Mouse (Mus musculus) urinary bladder, postnatal 4 days (tissue): ENCODE results near the gene Rgma.

Experiments
- DNase-seq, 2 experiments: peaks; one replicate each; pipeline ENCODE4 v3.0.0; 2021 to 2022; ENCODE audit warnings: low spot score in 2 of 2

Rgma gene

DNA sequence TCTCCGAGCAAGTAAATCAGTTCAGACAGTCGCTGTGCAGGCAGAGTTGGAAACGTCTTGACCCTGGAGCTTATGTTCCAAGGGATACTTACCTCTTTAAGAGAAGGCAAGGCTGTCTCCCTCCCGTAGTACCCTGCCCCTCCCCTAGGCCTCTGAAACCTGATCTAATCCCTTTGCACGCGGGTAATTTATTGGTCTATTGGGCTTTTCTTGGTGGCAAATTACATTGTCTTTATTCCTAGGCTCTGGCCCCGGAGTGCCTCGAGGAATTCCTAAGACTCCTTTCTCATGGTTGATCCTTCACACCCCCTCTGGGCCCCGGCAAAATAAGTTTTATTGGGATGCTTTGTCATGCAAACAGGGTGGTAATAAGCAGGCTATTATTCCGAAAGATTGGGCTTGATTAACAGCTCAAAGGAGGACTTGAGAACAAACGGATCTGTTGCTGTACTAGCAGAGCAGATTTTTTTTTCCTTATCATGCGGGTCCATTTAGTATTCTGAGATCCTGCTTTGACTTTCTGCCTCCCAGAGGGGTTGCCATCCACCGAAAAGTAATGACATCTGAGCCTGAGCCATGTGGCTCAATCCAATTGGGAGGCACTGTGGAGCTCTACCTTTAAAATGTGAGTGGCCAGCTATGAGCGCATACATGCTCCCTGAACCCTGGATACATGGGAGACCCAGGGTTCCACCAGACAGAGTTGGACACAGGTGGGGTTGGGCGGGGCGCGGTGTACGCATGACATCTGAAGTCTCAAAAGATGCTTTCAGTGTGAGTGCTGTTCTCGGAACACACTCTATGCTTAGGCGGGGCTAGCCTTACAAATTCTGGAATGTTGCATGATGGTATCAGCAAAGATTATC is 25.0 kb downstream of the Rgma start:
- DNase-seq = no peak

DNA sequence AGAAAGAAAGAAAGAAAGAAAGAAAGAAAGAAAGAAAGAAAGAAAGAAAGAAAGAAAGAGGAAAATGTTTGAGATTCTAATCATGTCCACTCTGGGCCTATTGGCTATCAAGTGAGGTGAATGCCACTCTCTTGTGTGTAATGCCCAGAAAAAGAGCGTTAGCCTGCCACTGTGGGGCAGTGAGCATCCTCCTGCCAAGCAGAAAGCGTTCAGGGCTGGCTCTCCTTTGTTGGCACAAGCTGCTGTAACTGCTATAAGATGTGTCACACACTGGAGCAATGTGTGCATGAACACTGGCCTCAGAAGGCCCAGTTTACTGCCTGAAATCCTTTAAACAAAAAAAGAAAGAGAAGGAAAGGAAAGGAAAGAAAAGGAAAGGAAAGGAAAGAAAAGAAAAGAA is 26.8 kb downstream of the Rgma start:
- DNase-seq = no peak

DNA sequence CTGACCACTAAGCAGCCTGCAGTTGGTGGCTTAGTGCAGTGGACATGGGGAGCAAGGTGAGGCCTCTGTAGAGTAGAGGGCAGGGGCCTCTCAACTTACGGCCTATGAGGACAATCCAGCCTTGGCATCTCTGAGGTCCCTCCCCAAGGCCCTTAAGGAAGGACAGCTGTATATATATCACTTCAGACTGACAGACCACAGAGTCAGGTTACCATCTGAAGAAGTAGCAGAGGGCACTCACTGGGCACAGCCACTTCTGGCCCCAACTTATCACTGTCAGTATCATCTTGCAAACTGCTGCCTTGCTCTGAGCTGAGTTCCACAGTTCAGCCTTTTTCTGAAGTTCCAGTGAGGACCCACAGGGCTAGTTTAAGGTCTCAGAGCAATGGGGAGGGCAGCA is 27.4 kb downstream of the Rgma start:
- no peak for DNase-seq

DNA sequence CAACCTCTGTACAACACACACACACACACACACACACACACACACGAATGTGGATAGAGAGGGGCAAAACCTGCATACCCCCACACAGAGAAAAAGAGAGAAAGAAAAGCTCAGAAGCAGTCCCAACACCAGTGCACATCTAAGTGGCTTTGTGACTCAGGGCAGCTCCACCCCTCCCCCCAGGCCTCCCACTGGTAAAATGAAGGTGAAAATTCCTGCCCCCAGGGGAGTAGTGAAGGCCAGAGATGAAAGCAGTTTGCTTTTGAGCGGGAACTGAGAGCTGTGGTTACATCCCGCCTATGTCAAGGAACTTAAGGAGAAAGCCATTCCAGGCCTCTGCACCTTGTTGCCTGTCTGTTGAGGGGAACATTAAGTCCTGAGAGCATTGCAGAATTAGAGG is 28.2 kb downstream of the Rgma start:
- no peak for DNase-seq

DNA sequence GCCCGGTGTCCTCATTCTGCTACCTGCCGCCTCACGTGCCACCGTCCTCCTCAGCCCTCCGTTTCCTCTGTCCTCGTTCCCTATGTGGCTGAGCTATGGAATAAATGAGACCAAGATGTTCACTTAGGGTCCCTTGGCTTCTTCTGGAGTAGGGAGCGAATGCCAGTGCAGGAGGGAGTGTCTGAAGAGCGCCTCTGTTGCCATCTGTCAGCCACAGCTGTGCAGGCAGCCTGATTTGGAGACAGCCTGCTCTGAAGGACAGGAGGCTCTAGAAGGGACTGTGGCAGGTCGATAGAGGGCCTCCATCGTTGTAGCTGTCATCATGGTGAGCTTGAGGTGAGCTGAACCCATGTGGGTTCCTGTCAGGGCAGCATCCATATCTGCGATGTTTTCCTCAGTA is 30.2 kb downstream of the Rgma start:
- no peak for DNase-seq

DNA sequence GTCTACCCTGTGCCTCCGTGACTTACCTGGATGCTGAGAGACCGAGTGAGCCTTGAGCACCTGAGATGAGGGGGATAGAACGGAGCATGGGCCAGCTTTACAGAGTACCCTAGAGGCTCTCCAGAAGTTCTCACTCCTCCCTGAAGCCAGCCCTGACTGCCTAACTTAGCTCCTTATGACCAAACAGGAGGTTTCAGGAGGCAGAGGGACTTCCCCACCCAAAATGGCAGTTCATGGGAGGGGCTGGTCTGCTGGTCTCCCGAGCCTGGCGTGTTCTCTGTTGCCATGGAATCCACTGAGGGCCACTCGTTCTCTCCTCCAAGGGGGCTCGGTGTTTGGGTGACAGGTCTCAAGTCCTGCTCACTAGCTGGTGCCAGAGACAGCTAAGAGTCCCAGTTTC is 36.2 kb downstream of the Rgma start:
- DNase-seq = no peak

DNA sequence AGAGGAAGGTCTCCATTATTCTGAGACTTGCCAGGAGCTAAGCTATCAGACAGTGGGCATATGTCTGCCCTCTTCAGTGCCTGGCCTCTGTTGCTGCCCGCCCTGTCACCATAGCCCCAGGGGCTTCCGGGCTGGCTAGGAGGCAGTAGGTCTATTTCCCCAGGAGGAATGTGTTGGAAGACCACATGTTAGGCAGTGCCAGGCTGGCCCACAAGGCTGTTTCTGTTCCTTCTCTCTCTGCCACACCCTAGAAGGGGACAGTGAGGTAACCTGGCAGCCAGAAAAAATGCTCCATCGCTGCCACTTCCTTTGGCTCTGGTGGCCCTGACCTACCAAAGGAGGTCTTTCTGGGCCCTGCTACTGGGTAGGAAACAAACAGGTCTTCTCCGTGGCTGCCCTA is 36.7 kb downstream of the Rgma start:
- no peak for DNase-seq

DNA sequence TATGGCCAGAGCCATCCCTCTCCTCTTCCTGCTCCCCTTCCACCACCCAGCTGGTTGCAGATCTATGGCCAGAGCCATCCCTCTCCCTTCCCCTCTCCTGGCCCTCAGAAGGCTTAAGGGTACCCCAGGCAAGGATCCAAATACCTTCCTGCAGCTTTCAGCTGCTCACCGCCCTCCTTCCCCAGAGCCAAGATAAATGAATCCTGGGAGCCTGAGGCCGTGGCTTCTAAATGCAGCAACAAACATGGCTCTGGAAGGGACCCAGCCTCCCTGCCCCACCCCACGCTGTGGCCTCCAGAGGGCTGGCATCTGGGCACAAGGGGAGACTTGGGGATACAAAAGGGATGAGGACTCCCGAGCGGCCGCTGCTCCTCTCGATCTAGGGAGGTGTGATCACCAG is 37.1 kb downstream of the Rgma start:
- DNase-seq = no peak

DNA sequence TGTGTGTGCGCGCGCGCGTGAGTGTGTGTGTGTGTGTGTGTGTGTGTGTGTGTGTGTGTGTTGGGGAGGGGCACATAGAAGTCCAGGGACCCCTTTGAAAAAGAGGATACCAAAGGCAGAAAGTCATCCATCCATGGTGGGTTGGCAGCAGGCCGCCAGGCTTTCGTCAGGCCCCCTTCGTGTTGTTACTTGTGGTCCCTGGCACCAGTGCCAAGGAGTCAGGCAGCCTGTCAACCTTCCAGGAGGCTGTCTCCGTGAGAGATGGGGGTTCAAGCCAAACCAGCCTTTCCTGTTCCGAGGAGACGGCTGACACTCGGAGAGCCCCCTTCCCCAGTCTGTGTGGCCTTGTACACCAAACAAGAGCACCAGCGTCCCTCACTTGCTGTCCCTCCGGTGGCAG is 38.9 kb downstream of the Rgma start:
- DNase-seq = no peak

DNA sequence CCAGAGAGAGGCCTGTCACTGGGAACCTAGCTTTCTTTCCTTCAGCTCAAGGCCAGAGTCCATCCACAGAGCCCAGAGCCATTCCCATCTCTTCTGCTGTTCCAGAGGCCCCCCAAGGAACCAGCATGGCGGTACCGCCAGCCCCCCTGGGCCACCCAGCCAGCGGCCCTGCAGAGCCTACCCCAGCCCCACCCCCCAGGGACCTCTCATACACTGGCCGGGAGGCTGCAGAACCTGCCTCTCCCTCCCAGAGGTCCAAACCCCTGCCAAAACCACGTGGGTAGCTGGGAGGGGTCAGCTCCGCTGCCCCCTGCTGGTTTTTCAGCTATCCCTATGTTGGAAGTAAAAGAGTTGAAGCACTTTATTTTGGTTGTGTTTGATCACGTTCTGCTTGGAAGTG is 44.1 kb downstream of the Rgma start:
- DNase-seq = no peak

DNA sequence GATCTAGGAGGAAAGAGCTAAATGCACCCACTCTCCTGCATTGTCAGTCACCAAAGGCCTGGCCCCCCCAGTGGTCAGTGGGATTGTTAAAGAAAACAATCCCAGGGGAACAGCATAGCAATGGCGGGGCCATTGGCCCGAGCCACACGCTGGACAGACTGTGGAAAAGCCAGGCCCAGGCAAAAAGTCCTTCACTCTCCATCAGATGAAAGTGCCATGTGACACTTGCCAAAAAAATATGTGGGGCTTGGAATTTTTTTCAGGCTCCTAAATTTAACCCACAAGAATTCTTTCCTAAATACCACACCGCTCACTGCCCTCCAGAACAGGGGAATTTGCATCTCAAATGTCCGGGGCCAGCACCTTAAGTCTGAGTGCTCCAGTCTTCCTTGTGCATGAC is 45.5 kb downstream of the Rgma start:
- DNase-seq = no peak

DNA sequence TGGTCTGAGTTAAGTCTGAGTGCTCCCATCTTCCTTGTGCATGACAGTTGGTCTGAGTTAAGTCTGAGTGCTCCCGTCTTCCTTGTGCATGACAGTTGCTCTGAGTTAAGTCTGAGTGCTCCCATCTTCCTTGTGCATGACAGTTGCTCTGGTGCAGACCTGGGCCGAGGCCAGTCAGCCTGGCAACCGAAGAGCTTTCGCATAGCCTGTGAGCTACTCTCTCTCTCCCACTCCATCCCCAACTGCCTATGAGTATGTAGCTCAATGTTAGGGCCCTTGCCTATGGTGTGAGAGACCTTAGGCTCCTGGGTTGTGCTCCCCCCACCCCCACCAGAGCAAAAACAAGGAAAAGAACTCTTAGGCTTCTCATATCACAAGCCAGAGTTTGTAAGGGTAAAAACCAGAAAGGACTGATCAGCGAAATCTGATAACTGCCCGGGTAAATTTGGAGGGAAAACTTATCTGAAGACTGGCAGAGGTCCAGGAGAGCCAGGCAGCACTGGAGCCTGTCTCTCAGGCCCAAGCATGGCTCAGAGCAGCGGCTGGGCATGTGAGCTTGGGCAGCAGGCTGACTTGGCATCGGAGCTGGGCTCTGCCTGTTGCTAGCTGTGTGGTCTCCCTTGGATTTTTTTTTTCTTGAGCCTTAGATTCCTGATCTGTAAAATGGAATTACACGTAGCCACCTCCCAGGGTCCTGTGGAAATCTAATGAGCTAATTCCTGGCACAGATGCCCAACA is 46.1 kb downstream of the Rgma start:
- no peak for DNase-seq

DNA sequence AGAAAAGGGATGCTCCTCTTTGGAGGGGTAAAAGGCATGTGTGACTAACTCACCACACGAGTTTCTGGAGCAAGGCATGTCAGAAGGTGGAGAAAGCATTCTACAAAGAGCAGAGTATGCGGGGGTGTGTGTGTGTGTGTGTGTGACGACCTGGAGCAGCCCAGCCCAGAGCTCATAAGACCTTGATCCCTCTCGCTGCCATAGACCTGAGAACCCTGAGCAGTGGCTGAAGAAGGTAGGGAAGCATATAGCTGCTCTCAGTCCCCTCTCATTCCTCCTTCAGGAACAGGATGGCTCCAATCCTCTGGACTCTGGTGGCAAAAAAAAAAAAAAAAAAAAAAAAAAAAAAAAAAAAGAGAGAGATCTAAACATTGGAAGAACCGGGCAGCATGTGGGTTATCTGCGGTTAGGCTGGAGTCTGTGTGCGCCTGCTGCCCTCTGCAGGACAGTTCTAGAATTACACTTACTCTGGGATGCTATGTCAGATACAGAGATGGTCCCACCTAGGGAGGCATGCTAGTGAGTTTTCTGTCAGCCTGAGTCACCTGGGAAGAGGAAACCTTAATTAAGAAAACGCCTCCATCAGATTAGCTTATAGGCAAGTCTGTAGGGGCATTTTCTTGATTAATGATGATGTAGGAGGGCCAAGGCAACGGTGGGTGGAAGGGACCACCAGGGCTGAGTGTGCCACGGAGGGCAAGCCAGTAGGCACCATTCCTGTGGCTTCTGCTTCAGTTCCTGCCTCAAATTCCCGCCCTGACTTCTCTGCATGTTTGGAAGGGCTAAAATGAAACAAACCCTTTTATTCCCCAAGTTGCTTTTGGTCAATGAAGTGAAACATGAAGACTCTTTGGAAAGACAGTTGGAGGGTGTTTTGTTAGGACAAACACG is 47.2 kb downstream of the Rgma start:
- DNase-seq = no peak

DNA sequence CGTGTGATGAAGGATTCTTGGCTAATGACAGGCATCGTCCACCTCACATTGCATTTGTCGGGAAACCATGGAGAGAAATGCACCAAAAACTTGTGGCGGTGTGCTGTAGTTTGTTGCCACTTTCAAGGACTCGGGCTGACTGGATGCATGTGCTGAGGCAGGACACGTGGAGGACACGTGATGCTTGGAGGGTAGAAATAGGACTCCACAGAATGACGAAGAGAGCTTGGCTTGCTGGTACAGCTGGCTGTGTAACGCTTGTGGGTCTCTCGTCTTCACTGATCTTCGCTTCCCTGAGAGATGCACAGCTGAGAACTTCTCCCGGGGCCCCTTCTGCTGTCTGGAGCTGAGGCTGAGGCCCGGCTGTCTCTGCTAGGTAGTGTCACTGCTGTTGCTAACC is 47.9 kb downstream of the Rgma start:
- no peak for DNase-seq

DNA sequence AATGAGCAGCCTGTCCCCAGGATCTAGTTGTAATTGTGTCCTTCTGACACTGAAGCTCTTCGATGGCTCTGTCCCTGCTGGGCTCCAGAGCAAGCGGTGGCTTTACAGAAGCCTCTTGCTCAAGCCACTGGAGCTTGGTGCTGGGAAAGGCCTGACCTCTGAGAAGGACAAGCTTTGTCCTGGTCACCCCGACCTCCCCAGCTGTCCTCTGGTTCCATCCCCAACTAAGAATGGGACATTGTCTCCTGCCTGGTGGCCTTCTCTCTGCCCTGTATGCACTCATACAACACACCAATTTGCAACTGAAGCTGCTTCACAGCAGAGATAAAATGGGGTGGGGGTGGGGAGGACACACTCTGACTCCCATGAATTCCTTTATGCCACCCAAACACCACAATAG is 48.9 kb downstream of the Rgma start:
- DNase-seq = no peak

DNA sequence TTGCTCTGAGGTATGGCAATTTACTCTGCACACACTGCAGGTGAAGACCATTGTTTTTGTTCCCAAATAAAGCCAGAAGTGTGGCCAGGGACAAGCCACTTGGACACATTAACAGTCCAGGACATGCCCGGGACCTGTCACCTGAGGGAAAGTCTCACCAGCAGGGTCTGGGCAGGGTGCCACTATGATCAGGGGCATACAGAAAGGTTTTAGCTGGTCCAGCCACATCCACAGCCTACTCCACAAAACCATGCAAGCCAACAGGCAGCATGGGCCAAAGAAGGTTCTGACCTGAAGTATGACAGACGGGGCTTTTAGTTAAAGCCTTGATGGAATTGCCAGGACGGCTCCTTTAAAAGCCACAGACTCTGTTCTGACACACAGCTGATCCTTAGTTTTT is 49.4 kb downstream of the Rgma start:
- DNase-seq = no peak

DNA sequence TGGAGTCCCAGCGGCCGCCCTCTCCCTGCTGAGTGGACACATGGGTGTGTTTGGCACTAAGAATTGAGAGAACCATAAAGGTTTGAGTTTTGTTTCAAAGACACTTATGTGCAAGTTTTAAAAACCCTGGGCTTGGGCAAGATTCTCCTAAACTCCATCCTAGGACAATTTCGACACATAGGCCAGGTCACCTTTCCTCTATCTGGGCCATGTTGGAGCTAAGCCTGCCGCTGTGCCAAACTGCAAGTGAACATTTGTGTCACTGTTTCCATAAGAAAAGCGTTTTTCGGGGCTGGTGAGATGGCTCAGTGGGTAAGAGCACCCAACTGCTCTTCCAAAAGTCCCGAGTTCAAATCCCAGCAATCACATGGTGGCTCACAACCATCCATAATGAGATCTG is 50.1 kb downstream of the Rgma start:
- DNase-seq = no peak

DNA sequence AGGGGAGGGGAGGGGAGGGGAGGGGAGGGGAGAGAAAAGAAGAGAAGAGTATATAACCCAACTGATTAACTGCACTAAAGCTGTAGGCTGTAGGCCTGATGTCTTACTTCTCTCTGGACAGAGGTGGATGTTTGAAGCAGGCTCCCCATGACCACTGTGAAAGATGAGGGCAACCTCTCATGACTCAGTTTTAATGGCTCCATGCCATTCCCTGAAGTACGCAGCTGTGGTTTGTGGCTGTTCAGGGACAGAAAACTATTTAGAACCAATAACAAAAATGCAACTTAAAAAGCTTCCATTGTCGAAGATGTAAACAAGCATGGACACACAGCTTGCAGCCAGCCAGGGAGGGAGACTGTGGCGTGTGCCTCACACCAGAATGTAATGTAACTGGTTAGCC is 50.9 kb downstream of the Rgma start:
- no peak for DNase-seq

DNA sequence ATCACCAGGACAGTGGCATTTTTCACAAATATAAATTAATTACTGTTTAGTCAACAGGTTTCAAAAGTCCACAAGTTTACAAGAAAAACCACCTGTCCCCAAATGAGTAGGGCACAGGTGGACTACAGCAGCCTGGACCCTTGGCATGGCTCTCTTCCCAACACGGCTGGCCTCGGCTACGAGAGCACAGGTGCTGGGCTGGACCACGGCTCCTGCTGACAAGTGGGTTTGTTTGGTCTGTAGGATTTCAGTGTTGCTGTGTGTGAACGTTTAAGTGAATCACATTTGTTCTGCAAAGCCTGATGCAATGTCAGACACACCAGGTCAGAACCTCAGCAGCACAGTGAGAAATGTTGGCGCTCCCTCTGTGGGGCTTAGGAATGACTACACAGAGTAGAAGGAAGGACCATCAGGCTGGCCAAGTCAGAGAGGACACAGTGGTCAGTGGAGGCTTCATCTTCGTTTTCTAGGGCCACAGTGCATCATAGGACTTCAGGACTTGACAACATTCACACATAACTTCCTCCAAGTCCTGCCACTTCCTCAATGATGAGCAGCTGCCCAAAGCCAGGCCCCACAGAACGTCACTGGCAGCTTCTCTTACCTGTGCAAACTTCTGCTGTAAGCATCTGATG is 51.6 kb downstream of the Rgma start:
- DNase-seq = no peak

DNA sequence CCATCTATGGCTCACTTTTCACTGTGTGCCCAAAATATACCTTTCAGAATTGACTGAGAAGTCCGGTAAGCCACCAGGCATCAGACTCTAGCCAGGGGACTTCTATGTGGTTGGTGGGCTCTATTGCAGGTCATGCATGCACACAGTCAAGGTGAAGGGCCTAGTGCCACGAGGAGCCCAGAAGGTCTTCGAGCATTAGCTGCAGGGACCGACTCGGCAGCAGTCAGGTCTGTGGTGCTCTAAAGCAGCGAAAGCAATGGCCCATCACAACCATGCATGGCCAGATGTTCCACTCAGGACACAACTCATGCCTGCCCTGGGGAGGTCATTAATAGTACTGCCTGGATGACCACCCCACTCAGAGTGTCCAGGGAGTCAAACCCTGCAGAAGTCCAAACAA is 52.5 kb downstream of the Rgma start:
- DNase-seq = no peak

DNA sequence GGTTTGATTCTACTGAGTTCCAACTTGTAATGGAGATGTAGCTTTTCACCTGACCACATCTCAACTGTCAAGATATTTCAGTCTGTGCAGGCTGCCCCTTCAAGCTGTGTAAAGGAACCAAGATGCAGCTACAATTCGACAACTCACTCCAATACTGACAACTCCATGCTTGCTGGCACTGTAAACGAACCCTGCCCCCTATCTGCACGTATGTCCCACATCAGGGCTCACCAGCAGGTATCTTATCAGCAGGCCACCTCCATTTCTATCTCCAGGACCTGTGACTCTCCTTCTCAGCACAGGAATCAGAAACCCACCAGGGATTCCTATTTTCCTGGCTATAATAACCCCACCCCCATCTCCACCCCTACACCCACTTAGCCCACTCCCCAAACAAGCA is 53.2 kb downstream of the Rgma start:
- no peak for DNase-seq
